13 mouse cellular contexts compared by ENCODE assay signal in the genomic region with DNA sequence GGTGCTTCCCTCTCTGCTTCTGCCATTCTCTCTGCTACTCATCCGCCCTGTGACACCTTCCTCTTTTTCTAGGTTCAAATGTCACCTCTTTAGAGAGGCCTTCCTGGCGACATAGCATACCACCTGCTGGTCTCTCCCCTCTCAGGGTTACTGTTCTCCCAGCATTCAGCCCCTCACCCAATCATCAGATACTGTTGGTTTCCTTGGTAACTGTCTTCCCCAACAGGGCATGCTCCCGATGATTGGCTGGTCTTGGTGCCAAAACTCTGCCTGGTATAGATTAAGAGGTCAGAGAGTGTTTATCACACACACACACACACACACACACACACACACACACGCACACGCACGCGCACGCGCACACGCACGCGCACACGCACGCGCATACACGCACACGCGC. TPM values are rescaled to one million over a fixed set of nuclear protein-coding genes. Genes with fewer than 3 reads are reported as not detected.
DNase-seq lines count a peak whose midpoint lies in the region; ATAC-seq lines count a peak whose summit lies in the region.
"Had no signal": no experiment of that assay in that cellular context is flagged by ENCODE, and none has a peak within 500 bp of the region (broad histone marks: within the 10 kb centered on the region; RNA-seq: fewer than 3 reads in every experiment).

No protein-coding gene starts in this region.

- H3K27ac ChIP-seq in hindbrain, embryonic 13.5 days: peak overlapping the region; percentile 48
- no peak overlapping the region for H3K27ac ChIP-seq in midbrain, embryonic 11.5 days (ENCODE audit: low read depth, low read length)
- H3K27ac ChIP-seq: heart, adult 2 months; layer of hippocampus, adult 2 months had no signal

- ATAC-seq in hindbrain, embryonic 13.5 days (ENCODE audit: low FRiP score): peak; percentile 36
- peak; percentile 50; the same call in 1 of the 2 replicates for ATAC-seq in midbrain, embryonic 11.5 days (ENCODE audit: low FRiP score)

- 71% methylated on average over 18 of the region's 18 CpGs for WGBS in hindbrain, embryonic 13.5 days
- 53% methylated on average over 18 of the region's 18 CpGs for WGBS in midbrain, embryonic 11.5 days

- no peaks in the 10 kb centered on the region for H3K9me3 ChIP-seq in hindbrain, embryonic 13.5 days
- H3K9me3 ChIP-seq in midbrain, embryonic 11.5 days (ENCODE audit: control insufficient read depth, low read length): no peaks in the 10 kb centered on the region

- no peak overlapping the region for H3K4me2 ChIP-seq in hindbrain, embryonic 13.5 days
- H3K4me2 ChIP-seq in midbrain, embryonic 11.5 days: no peak overlapping the region

- H3K4me3 ChIP-seq in hindbrain, embryonic 13.5 days: no peak overlapping the region
- H3K4me3 ChIP-seq in midbrain, embryonic 11.5 days (ENCODE audit: low read depth, low read length): no peak overlapping the region
- H3K4me3 ChIP-seq: heart, adult 2 months; layer of hippocampus, adult 2 months had no signal

- intact Hi-C loops in left cerebral cortex, postnatal 10 days (cut with DNase I): no loop called here

- no peak overlapping the region for H3K9ac ChIP-seq in hindbrain, embryonic 13.5 days
- no peak overlapping the region for H3K9ac ChIP-seq in midbrain, embryonic 11.5 days (ENCODE audit: low read length)

- DNase-seq in retina, postnatal 1 day: peak; percentile 56
- no peak for DNase-seq in retina, embryonic 14.5 days (ENCODE audit: low spot score)
- DNase-seq in midbrain, embryonic 11.5 days (ENCODE audit: low spot score, missing footprints): no peak
- DNase-seq in urinary bladder, adult 2 months (ENCODE audit: low spot score): no peak
- no peak for DNase-seq in left cerebral cortex, postnatal 10 days (ENCODE audit: extremely low spot score in 1 of 2, low spot score in 2 of 2)
- no peak for DNase-seq in thymus, postnatal 25 days
- DNase-seq: heart, adult 2 months; heart, postnatal 36 days; thymus, postnatal 14 days had no signal

- H3K4me1 ChIP-seq in hindbrain, embryonic 13.5 days (replicated peaks): peaks cover 22% of the 10 kb centered on the region
- no peaks in the 10 kb centered on the region; the same call in 1 of the 2 replicates for H3K4me1 ChIP-seq in midbrain, embryonic 11.5 days (ENCODE audit: control insufficient read depth, insufficient read depth, low read length)

- no peaks in the 10 kb centered on the region for H3K36me3 ChIP-seq in hindbrain, embryonic 13.5 days
- H3K36me3 ChIP-seq in midbrain, embryonic 11.5 days (ENCODE audit: control insufficient read depth, insufficient read depth, low read length): no peaks in the 10 kb centered on the region

- no peaks in the 10 kb centered on the region; the same call in 1 of the 2 replicates for H3K27me3 ChIP-seq in hindbrain, embryonic 13.5 days
- no peaks in the 10 kb centered on the region for H3K27me3 ChIP-seq in midbrain, embryonic 11.5 days (ENCODE audit: control insufficient read depth, insufficient read depth, low read length)

RNA-seq across cellular contexts. Expression of a gene that starts 2.4 kb away (rescaled TPM):
- polyA plus RNA-seq in hindbrain, embryonic 13.5 days (2015; fragmentation: Nextera tagmentation; extraction: Ambion mirVana): 1.7 and 2.4 TPM in 2 replicates
- 2.6 and 2.8 TPM in 2 replicates for polyA plus RNA-seq in midbrain, embryonic 11.5 days (2014; fragmentation: Nextera tagmentation; extraction: Ambion mirVana)
- not detected in 2 replicates for polyA plus RNA-seq in urinary bladder, adult 2 months (2012; rRNA removed)
- under 1 TPM in 1 of 2 experiments, not detected in 1; 0.16 TPM for total RNA-seq in left cerebral cortex, postnatal 10 days (2021)

RNA-seq across cellular contexts. Expression of a gene that starts 4.8 kb away (rescaled TPM):
- polyA plus RNA-seq in hindbrain, embryonic 13.5 days (2015; fragmentation: Nextera tagmentation; extraction: Ambion mirVana): 0.19 and 0.34 TPM in 2 replicates
- polyA plus RNA-seq in midbrain, embryonic 11.5 days (2014; fragmentation: Nextera tagmentation; extraction: Ambion mirVana): not detected in 2 replicates
- not detected in 2 replicates for polyA plus RNA-seq in urinary bladder, adult 2 months (2012; rRNA removed)
- total RNA-seq in left cerebral cortex, postnatal 10 days (2021): under 1 TPM; 0.26 to 0.34 TPM
- total RNA-seq: heart, adult 2 months had no signal
- polyA plus RNA-seq: limb, embryonic 11.5 days; lung, embryonic 16.5 days had no signal

RNA-seq across cellular contexts. Expression of a gene that starts 56.1 kb away (rescaled TPM):
- 6.2 and 7.1 TPM in 2 replicates for polyA plus RNA-seq in hindbrain, embryonic 13.5 days (2015; fragmentation: Nextera tagmentation; extraction: Ambion mirVana)
- polyA plus RNA-seq in midbrain, embryonic 11.5 days (2014; fragmentation: Nextera tagmentation; extraction: Ambion mirVana): 0.46 and 0.49 TPM in 2 replicates
- 0.32 and 0.54 TPM in 2 replicates for polyA plus RNA-seq in urinary bladder, adult 2 months (2012; rRNA removed)
- total RNA-seq in left cerebral cortex, postnatal 10 days (2021): 10 to 100 TPM; 28.8 to 31.1 TPM
